Mouse (Mus musculus): ENCODE measurements around the gene Pex10. TPM values are rescaled to one million over a fixed set of nuclear protein-coding genes. Genes with fewer than 3 reads are reported as not detected.

Gene Pex10
- polyA plus RNA-seq, 1 experiment from 2014 or later, result 19.1 TPM

DNA sequence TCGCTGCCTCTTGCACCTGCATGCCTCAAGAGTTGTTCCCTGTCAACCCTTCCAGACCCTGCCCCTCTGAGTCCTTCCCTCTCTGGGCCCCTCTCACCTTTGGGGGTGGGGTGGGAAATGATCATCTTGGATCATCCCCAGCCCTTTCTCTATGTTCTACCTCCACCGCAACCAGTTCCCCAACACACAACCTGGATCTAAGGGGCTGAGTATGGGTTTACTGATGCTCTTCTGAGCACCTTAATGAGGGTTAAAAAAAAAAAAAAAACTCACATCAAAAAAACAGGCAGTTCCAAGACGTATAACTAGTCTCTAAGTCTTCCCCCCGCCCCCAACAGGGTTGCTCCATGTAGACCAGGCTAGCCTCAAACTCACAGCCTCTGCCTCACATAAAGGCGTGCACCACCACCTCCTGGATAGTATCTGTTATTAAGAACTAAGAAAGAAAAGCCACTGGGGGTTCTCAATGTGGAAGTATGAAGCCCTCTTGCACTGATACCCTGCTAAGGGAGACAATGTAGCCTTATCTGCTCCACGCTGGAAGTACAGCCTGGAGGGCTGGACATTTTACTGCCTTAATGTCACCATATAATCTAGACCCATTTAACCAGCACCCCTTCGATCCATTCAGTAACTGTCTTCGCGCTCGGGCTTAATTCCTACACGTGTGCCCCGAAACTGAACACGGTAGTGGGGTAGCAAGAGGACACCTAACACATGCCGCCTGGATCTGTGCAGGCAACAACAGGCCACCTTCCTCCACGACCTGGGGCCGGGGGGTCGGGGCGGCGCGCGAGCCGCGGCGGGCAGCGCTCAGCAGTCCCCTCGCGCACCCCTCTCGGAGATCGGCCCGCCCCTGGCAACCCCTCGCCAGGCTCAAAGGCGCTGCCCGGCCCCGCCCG is 18.6 kb downstream of the Pex10 start:
- H3K27ac ChIP-seq, result peak overlapping the region; percentile 95
- 4% methylated on average over 33 of the region's 35 CpGs for WGBS
- ATAC-seq (ENCODE audit: insufficient read depth, low FRiP score, low read depth), result peak; percentile 74; the same call in 1 of the 2 replicates

GRCm38 (mm10) chr4:155086108-155087024 is 19.6 kb downstream of the Pex10 start, which contains the start of the genes Rer1 and Morn1:
Gene Rer1, minus strand, starts transcription at chr4:155086382.
Gene Morn1, plus strand, starts transcription at chr4:155086577.
- peak within 1 kb of the TSS; percentile 65 for H3K4me3 ChIP-seq (replicated peaks)
- peak within 1 kb of the TSS; percentile 92 for H3K9ac ChIP-seq
- no peaks in the 10 kb centered on the region for H3K27me3 ChIP-seq (replicated peaks)
- peak within 1 kb of the TSS; percentile 95 for H3K27ac ChIP-seq
- H3K4me2 ChIP-seq, result peak within 1 kb of the TSS; percentile 87
- under 1% methylated on average over 83 of the region's 85 CpGs for WGBS
- H3K9me3 ChIP-seq, result no peaks in the 10 kb centered on the region
- H3K36me3 ChIP-seq, result 0 out of 2 replicates have a peak, but pooled peaks cover 15% of the 10 kb centered on the region
- ATAC-seq (ENCODE audit: insufficient read depth, low FRiP score, low read depth), result peak; percentile 97
- peaks cover 37% of the 10 kb centered on the region for H3K4me1 ChIP-seq

More for the DNA sequence above, 18.6 kb downstream of the Pex10 start:
- Histone ChIP-seq H3K36me3 (peaks cover 16% of the 10 kb centered on the region), H3K4me2 (peak overlapping the region; percentile 66), H3K4me3 (replicated peaks) (peak overlapping the region; percentile 65), H3K4me1 (peaks cover 37% of the 10 kb centered on the region), H3K9ac (peak overlapping the region; percentile 92), H3K9me3 (no peaks in the 10 kb centered on the region), H3K27me3 (replicated peaks) (no peaks in the 10 kb centered on the region)

GRCm38 (mm10) chr4:155089241-155089640 is 22.4 kb downstream of the Pex10 start:
- Histone ChIP-seq H3K9ac (no peak overlapping the region), H3K27me3 (replicated peaks) (no peaks in the 10 kb centered on the region), H3K4me1 (peaks cover 21% of the 10 kb centered on the region), H3K36me3 (0 out of 2 replicates have a peak, but pooled peaks cover 3% of the 10 kb centered on the region), H3K4me2 (no peak overlapping the region), H3K27ac (no peak overlapping the region), H3K4me3 (replicated peaks) (no peak overlapping the region), H3K9me3 (no peaks in the 10 kb centered on the region)
- whole genome bisulfite sequencing, result 82% methylated on average over 5 of the region's 5 CpGs
- no peak for ATAC-seq (ENCODE audit: insufficient read depth, low FRiP score, low read depth)

GRCm38 (mm10) chr4:155090147-155090546 is 23.3 kb downstream of the Pex10 start:
- Histone ChIP-seq H3K27me3 (replicated peaks) (no peaks in the 10 kb centered on the region), H3K4me2 (no peak overlapping the region), H3K9ac (no peak overlapping the region), H3K4me3 (replicated peaks) (no peak overlapping the region), H3K36me3 (0 out of 2 replicates have a peak, but pooled peaks cover 3% of the 10 kb centered on the region), H3K4me1 (peaks cover 12% of the 10 kb centered on the region), H3K9me3 (no peaks in the 10 kb centered on the region), H3K27ac (no peak overlapping the region)
- WGBS, result 95% methylated on average over 4 of the region's 4 CpGs
- ATAC-seq (ENCODE audit: insufficient read depth, low FRiP score, low read depth), result no peak

- no peak for ATAC-seq (ENCODE audit: insufficient read depth, low FRiP score, low read depth)
- Histone ChIP-seq H3K27ac (no peak overlapping the region), H3K4me3 (replicated peaks) (no peak overlapping the region), H3K4me1 (peaks cover 11% of the 10 kb centered on the region), H3K9me3 (no peaks in the 10 kb centered on the region), H3K4me2 (no peak overlapping the region), H3K9ac (no peak overlapping the region), H3K27me3 (replicated peaks) (no peaks in the 10 kb centered on the region), H3K36me3 (0 out of 2 replicates have a peak, but pooled peaks cover 3% of the 10 kb centered on the region)
- WGBS, result 86% methylated on average over 13 of the region's 13 CpGs
These were observed 24.1 kb downstream of the Pex10 start for GRCm38 (mm10) chr4:155090688-155091449.

- Histone ChIP-seq H3K4me3 (replicated peaks) (no peak overlapping the region), H3K36me3 (0 out of 2 replicates have a peak, but pooled peaks cover 3% of the 10 kb centered on the region), H3K9ac (no peak overlapping the region), H3K4me1 (0 out of 2 replicates have a peak, but pooled peaks cover 5% of the 10 kb centered on the region), H3K27me3 (replicated peaks) (no peaks in the 10 kb centered on the region), H3K9me3 (no peaks in the 10 kb centered on the region), H3K27ac (no peak overlapping the region), H3K4me2 (no peak overlapping the region)
- WGBS, result 92% methylated on average over 19 of the region's 19 CpGs
- ATAC-seq (ENCODE audit: insufficient read depth, low FRiP score, low read depth), result no peak
These were observed 26.1 kb downstream of the Pex10 start for GRCm38 (mm10) chr4:155092718-155093430.

DNA sequence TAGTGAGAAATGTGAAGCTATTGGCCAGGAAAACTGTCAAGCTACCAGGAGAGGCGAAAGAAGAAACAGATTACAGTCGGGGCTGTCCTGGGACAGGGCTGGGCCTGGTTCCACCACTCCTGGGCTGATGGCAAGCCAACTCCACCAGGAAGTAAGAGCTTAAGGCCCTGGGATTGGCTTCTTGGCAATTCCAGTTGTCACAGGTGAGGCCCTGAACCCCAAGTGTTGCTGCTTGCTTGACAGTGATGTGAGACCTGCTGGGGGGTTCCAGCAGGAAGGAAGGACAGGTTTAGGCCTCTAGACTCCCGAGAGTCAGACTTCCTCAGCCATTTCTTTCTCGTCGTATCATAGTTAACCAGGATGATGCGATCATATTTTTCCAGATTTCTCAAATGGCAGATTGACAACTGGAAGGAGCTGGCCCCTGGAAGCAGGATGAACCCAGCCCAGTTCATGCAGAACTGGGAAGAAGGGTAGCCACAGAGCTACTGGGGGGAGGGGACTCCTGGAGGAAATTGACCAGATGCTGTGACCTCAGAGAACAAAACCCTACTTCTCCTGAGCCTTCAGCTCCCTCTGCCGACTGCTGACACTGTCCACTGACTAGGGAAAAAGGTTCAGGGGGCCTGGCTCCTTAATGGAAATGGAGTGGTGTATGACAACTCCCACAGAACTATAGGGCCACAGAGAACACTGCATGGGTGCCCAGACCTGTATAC is 26.8 kb downstream of the Pex10 start:
- no peaks in the 10 kb centered on the region for H3K9me3 ChIP-seq
- no peak overlapping the region for H3K9ac ChIP-seq
- H3K4me2 ChIP-seq, result no peak overlapping the region
- 76% methylated on average over 7 of the region's 7 CpGs for WGBS
- no peak for ATAC-seq (ENCODE audit: insufficient read depth, low FRiP score, low read depth)
- H3K27ac ChIP-seq, result no peak overlapping the region
- no peak overlapping the region for H3K4me3 ChIP-seq (replicated peaks)
- H3K36me3 ChIP-seq, result 0 out of 2 replicates have a peak, but pooled peaks cover 3% of the 10 kb centered on the region
- H3K27me3 ChIP-seq (replicated peaks), result no peaks in the 10 kb centered on the region
- H3K4me1 ChIP-seq, result 0 out of 2 replicates have a peak, but pooled peaks cover 5% of the 10 kb centered on the region

GRCm38 (mm10) chr4:155094565-155094964 is 27.7 kb downstream of the Pex10 start:
- Histone ChIP-seq H3K9ac (no peak overlapping the region), H3K4me2 (no peak overlapping the region), H3K4me1 (0 out of 2 replicates have a peak, but pooled peaks cover 5% of the 10 kb centered on the region), H3K36me3 (0 out of 2 replicates have a peak, but pooled peaks cover 3% of the 10 kb centered on the region), H3K27ac (no peak overlapping the region), H3K9me3 (no peaks in the 10 kb centered on the region), H3K27me3 (replicated peaks) (no peaks in the 10 kb centered on the region), H3K4me3 (replicated peaks) (no peak overlapping the region)
- WGBS, result 58% methylated on average over 3 of the region's 3 CpGs
- ATAC-seq (ENCODE audit: insufficient read depth, low FRiP score, low read depth), result peak; percentile 27; the same call in 1 of the 2 replicates

GRCm38 (mm10) chr4:155095238-155095900 is 28.6 kb downstream of the Pex10 start:
- Histone ChIP-seq H3K9me3 (no peaks in the 10 kb centered on the region), H3K9ac (no peak overlapping the region), H3K27ac (no peak overlapping the region), H3K4me3 (replicated peaks) (no peak overlapping the region), H3K27me3 (replicated peaks) (no peaks in the 10 kb centered on the region), H3K4me1 (0 out of 2 replicates have a peak, but pooled peaks cover 5% of the 10 kb centered on the region), H3K36me3 (0 out of 2 replicates have a peak, but pooled peaks cover 3% of the 10 kb centered on the region), H3K4me2 (no peak overlapping the region)
- peak; percentile 77 for ATAC-seq (ENCODE audit: insufficient read depth, low FRiP score, low read depth)
- 44% methylated on average over 8 of the region's 8 CpGs for WGBS

Measured in stomach, embryonic 15.5 days (tissue).